Mouse (Mus musculus) embryo, embryonic 10 days (tissue): ENCODE measurements around the gene Enox1.
"Not testable (repeated sequence)": the region's sequence is repeated elsewhere in the genome, so short reads cannot be mapped to it uniquely, and the experiment has no call there.

Source experiments
- DNase-seq: peaks from one replicate; pipeline ENCODE4 v3.0.0-alpha.2; 2015; ENCODE audit warnings: low spot score

Enox1 gene

DNA sequence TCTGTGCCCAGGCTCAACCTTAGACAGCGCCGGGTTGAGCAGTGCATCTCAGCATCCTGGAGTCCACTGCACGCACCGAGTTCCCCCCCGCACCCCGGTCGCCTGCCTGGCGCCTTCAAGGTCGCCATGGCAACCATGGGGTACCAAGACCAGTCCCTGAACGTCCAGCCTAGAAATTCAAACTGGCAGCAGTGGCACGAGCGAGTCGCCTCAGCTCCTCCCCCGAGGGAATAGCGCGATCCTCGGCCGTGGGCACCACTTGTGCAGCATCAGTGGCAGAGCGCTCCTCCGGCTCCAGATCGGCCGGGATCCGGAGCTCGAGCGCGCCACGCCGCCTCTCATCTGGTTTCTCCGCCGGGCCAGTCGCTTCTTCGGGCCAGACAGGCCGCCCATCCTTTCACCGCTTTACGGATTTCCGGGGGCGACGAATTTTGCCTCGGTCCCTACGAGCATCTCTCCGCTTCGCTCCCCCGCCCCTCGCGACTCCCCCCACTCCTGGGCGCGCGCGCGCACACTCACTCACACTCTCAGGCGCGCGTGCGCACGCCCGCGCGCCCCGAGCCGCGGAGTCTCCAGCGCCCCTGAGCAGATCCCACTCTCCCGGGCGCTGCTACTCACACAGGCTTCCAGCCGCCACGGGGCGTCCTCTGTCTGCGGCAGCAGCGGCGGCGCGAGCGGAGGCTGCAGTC lies at the start of gene Enox1:
Enox1 (plus strand) TSS at position 542 of the 689 bp plus-strand sequence.
- peak; percentile 83 for DNase-seq

DNA sequence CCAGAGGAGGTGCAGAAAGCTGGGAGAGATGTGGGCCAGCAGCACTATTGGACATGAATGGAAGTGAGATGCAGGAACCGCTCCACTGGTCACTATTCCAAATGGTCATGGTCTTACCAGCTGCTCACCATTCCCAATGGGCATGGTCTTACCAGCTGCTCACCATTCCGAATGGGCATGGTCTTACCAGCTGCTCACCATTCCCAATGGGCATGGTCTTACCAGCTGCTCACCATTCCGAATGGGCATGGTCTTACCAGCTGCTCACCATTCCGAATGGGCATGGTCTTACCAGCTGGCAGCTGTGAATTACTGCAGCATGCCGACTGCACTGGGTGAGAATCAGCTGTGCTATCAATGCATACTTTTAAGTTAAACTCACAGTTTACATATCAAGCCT lies 45.9 kb upstream of the Enox1 start:
- DNase-seq = not testable (repeated sequence)

DNA sequence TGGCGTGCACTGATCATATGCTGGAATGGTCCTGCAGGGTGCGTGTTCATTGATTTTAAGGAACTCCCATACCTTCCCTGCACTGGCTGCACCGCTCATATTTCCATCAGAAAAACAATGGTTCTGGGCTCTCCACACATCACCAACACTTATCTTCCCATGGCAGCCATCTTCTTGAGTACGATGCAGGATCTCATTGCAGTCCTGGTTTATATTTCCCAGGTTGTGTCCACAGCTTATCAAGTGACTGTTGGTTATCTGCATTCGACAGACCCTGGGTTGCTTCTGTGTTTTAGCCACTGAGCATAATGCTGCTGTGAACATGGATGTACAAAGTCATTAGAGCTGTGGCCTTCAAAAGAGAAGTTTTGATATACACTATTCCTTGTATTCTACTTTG lies 26.0 kb upstream of the Enox1 start:
- no peak for DNase-seq

DNA sequence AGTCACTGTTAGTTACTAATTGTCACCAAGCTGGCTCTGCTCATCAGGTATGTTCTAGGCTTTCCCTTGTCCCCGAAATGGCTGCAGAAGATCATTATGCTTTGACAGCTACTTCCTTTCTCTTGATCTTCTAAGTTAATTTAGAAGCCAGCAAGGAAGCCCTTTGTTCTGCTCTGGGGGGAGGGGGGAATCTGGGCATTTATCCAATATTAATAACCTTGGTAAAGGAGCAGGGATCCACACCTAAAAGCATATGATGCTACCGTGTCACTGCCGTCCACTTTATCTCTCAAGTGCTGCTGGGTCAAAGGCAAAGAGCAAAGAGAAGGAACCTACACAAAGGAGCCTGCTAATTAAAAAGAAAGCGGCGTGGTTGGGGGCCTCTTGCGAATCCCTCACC lies 19.6 kb upstream of the Enox1 start:
- DNase-seq = no peak

DNA sequence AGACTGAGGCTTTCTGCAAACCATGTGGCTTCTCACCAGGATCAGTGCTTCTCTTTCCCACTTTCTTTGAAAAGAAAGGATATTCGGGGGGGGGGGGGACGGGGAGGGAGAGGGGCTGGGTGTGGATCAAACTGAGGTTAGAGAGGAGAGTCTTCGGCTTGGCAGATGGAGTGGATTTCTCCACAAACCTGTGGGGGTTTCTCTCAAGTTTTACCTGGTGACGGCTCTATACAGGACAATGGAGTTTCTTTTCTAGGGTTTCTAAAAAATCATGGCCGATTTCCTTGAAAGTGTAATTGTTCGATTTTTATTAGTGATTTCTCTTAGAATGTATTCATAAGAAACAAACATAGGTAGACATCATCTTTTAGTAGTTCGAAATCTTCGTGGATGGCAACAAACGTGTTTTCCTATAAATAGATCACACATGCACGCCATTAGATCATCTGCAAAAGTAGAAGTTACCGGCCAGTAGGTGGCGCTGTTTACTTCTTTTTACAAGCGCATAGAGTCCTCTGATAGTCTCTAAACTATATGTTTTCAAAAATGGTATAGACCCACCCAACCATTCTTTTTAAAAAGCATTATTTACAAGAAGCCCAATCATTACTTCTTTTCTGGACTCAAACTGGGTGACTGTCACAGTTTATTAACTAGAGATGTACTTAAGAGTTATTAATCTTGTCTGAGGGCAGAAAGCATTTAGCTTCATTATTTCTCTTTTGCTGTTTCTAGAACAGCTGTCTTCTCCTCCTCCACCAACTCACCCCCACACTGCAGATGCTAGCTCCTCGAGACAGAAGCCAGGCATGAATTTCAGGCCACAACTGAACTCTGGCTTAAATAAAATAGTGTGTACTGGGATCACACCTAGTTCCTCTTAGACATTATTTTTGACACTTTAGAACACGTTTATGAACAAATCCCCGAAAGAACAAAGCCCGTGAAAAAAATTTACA lies 15.0 kb upstream of the Enox1 start:
- peak; percentile 90 for DNase-seq

DNA sequence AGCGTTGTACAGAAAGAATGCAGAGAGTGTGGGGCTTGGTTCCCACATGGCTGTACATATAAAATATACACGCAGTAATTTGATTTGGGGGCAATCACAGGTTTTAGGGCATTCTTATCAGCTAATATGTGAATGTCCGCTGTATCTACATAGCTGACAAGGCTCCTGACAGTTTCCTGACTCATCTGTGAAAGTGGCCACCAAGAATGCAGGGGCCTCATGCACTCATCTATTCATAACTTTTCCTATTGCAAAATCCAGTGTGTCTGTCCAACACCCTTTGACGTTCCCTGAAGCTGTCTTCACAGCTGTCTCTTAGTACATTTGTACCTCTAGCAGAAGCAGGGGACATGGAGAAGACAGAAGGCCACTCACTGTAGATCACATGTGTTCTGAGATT lies 11.5 kb upstream of the Enox1 start:
- no peak for DNase-seq

DNA sequence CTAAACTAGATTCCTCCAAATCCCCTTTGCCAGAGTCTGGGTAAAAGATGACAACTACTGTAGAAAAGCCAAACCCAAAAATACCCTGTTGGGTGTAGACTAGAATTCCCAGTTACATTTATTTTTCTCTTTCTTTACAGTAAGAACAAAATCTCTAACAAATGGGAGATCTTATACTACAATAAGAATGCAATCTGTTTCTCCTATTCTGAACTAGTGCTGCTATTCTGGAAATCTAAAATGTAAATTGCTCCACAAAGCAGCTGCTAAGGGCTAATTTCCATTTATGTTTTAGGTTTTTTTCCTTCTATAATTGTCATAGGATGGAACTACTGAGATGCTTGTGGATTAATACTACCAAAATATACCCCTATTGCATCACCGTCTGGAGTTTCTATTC lies 8.9 kb upstream of the Enox1 start:
- no peak for DNase-seq

DNA sequence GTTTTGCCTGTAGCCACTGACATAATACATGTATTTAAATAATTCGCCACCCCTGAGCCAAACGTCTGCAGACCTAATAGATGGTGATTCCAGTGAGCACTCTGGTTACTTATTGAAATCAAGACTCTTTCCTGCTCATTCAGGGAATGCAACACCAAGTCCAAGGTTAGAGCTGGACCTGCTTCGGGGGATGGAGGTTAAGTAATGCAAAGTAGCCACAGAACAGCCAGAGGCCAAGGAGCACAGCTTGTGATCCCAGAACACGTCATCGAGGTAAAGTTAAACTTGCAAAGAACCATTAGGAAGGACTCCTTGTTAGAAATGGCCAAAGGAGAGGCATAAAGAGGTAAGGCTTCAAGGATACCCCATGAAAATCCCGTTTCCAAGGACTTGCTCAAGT lies 6.0 kb upstream of the Enox1 start:
- DNase-seq = no peak

DNA sequence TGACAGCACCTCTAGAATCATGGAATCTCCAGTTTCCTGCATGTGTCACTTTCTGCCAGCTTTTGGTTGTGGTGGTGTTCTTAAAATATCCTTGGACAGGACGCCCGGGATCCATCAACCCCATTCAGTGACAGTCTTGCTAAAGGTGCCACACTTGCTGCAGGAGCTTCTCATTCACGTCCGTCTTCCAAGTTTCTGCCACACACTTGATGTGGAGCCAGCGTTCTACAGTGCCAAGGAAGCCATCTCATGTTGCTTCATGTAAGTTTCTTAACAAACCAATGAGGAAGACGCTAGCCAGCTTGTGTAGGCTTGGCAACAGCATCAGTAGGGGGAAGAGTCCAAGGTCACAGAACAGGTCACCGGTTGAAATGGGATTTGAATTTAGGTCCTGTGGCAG lies 5.1 kb upstream of the Enox1 start:
- no peak for DNase-seq

DNA sequence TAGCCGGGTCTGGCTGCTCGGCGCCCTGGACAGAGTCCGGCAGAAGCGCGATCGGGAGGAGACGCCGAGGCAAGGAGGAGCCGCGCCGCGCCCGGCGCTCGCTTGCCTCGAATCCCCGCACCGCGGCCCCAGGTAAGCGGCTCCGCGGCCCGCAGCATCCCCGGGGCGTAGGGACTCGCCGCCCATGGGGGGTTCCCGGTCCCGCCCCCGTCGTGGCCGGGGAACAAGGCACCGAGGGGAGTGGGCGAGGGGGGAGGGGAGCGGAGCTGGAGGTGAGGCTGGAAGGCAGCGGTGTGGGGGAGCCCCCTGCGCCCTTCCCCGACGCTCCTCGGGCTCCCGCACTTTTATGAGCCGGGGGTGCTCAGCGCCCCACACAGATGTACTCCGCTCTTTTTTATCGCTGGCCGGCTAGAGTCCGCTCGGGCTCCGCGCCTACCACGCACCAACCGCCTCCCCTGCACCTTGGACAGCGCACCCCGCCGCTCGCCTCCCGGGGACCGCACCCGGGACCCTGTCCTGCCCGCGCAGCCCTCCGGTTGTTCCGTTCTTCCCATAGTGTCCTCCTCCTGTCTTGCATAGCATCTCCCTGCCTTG lies 445 bp downstream of the Enox1 start:
- DNase-seq = no peak

DNA sequence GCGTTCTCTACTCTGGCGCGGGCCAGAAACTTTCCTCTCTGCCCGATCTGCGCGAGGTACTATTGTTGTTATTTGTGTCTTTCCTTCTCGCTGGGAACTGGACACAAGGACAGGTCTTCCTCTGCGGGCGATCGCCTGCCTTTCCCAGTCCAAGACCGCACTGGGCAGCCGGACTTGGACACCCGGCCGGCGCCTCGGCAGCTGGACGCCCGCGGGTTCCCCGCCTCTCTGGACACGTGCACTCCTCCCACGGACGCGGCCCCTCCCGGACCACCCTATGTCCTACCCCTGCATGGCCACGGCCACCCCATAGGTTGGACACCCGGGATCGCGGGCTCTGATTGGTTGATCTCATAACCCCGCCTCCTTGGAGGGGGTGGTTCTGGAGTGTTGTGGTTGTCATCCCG lies 945 bp downstream of the Enox1 start:
- peak; percentile 70 for DNase-seq

DNA sequence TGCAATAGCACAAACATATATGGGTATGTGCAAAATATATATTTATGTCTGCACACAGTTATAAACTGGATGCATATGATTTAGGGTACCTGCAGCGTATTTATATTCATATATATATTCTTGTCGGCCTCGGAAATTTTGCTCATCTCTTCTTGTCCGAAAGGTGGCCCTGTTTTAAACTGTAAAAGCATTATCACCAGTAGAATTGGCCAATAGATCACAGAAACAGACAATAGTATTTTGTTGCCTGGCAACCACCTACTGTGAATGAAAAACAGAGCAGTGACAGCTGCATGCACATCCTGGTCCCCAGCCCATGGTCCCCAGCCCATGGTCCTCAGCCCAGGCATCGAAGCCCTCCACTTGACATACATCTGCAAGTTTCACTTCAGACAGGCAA lies 2.8 kb downstream of the Enox1 start:
- no peak for DNase-seq

DNA sequence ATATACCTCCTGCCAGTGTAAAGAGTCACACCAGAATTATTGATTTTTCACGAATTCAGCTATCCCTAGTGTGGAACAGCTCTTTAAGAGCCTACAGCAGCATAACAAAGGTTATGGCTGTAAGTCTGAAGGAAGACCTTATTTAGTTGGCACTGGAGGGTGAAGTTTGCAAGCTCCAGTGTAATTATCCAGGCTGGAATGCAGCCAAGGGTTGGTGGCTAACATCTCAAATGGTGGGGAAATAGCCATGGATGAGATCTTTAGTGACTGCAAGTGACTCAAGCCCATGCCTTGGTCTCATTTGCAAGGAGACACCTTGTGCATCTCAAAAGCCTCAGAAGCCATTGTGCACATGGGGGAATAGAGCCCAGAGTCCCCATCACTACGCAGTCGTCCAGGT lies 5.9 kb downstream of the Enox1 start:
- no peak for DNase-seq

DNA sequence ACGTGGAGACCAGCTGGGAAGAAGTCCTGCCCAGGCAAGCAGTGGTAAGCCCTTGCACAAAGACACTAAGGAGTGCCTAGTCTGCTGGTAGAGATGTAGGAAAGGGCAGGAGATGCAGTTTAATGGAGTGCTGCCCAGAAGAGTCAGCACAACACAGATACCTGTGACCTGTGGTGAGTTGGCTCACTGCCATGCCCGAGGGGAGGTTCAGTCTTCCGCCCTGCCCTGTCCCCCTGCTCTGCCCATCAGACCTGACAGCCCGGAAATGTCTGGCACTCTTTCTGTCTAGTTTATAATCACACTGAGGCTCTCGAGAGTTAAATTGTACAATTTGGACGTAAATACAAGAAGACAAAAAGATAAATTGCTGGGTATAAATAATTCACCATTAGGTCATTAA lies 7.8 kb downstream of the Enox1 start:
- DNase-seq = no peak

DNA sequence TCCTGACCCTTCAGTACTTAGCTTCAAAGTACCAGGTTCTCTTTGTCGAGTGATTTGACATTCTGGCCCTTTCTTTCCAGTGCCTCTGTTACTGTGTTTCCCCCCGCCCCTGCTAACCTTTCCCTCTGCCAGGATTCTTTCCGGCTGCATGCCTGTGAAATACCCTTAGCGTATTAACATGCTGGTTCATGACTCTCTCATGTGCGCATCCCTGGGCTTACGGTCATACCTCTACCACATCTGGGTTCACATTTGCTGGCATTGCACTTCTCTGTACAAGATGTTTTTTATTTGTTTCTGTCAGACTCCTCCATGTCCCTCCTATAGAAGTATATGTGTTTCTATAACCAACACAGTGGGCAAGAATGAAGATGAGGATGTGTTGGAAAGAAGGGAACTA lies 11.6 kb downstream of the Enox1 start:
- no peak for DNase-seq

DNA sequence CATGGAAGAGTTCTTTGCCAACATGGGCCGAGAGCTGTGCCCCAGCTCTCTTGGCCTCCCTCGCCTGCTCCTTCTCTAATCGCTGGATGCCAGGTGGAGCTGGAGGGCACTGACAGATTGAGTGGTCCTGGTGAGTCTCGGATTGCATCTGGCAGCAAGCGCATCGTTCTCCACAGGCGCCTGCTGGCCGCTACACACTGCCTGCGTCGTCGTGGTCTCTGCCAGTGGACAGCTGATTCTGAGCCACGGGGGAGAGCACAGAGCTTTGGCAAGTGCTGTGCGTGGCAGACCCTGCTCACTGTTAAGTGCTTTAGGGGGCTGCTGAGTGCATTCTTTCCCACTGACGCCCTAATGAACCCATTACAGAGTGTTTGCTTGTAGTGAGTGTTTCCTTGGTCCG lies 17.9 kb downstream of the Enox1 start:
- no peak for DNase-seq

DNA sequence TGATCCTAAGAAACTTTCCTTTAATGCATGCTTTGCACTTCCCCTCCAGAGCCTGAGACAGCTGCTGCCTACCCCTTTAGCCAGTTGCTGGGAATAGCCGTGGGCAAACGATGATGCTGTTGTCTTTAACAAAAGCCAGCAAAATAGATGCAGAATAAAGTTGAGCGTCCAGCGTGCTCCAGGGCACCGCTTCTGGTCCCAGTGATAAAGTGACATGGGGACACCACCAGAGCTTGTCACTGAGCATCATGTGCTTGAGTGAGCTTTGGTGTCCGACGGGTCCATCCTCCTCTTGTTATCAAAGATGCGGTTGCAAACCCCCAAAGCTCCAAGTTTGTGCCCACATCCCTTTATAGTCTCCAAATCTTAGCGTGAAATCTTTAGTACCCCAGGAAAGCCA lies 18.4 kb downstream of the Enox1 start:
- DNase-seq = no peak

DNA sequence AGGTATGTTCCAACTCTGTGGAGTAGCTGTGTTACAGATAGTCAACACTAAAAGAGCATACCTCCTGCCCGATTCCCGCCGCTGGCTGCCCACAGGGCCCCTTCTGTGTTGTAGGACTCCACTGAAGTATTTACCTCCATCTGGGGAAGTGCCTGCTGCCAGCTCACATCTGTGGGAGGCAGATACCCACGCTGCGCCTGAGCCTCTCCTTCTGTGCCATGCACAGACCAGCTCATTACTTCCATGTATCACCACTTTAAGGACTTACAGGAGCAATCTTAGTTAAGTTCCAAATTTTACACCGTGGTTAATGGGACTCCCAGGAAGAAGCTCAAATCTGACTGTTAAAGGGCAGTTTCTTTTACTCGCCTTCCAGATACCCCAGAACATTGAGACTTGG lies 23.7 kb downstream of the Enox1 start:
- DNase-seq = no peak

DNA sequence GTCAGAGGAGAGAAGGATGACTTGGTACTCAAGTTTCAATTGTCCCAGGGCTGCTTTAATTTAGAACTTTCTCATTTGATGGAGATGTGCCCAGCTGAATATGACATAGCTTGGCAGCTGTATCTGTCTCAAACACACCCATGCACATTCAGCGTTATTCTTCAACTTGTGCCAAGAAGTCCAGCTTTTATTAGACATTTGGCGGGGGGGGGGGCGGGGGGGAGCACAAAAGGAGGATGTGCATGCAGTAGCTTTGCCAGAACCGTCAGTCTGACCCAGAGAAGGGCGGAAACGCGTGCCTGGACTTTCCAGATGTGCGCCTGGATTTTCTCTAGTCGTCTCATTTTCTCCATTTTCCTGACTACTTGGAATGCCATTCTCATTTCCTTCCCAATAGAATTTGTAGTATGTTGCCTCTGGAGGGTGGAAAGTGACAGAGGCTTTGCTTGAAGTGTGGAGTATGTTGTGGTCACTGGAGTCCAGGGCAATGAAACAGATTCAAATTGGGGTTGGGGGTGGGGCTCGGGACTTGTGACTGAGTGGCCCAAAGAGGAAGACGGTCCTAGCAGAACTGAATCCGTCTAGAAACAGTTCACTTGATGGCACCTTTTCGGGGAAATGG lies 24.3 kb downstream of the Enox1 start:
- DNase-seq = no peak

DNA sequence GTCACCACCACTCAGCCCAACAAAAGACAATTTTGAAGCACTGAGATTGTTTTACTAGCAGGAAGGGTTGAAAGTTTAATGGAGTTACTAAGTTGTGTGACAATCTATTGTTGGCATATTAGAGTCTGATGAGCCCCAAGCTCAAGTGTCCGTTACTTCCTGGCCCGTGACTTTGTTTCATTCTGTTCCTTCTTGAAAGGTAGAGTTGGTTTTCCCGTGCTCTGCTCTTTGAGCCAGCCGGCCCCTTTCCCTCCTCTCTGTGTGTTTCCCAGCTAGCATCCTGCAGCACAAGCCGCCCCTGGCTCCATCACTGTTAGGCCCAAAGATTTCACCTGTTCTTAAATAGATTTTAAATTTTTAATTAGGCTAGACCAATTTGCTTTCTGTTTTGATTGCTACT lies 26.9 kb downstream of the Enox1 start:
- no peak for DNase-seq

DNA sequence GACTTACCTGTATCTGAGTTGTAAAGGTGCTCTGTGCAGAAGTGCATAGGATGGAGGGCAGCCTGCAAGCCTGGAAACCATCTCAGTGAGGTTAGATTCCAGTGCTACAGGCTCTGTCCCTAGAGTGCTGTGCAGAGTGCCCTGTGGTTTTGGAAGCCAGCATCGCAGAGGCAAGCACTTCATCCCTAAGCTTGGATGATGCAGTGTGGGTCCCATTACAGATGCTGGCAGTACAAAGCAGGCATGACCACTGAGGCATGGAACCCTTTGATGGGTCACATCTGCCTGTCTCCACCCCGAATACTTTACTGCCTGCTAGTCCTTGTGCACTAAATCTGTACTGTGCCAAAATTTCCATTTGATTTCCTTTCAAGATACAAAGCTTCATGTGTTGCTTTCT lies 33.6 kb downstream of the Enox1 start:
- no peak for DNase-seq

DNA sequence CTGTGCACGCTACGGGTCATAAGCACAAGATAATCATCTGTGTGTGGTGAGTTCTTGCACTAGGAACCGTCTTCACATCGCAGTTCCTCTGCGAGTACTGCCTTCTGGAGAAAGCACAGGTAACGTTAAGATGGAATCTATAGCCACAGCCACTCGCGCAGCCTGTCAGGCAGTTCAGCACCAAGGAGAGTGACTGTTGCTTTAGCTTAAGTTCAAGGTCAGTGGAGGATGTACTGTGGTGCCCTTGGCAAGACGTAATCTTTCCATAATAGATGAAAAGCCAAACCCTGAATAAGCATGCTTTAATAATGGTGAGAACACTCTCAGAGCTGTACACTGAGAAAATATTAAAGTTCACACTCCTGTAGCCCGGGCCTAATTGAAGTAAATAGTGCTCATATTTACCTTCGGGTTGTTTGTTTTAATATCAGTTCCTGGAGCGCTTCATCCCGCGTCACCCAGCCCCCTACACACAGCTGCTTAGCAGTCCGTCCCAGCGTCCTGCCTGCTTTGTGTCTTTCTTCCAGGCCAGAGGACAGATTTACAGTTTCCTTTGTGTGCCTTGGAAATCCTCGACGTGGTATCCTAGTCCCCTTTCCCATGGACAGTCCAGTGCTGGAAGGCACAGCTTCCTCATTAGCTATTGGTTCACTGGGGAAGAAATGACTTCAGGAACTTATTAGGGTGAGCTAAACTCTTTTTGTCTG lies 38.9 kb downstream of the Enox1 start:
- DNase-seq = peak; percentile 78
